Mouse (Mus musculus): ENCODE measurements around the gene Aplp1. TPM values are rescaled to one million over a fixed set of nuclear protein-coding genes. Genes with fewer than 3 reads are reported as not detected.

The Aplp1 gene
- polyA plus RNA-seq, 1 experiment from 2014 or later: 348 TPM

DNA sequence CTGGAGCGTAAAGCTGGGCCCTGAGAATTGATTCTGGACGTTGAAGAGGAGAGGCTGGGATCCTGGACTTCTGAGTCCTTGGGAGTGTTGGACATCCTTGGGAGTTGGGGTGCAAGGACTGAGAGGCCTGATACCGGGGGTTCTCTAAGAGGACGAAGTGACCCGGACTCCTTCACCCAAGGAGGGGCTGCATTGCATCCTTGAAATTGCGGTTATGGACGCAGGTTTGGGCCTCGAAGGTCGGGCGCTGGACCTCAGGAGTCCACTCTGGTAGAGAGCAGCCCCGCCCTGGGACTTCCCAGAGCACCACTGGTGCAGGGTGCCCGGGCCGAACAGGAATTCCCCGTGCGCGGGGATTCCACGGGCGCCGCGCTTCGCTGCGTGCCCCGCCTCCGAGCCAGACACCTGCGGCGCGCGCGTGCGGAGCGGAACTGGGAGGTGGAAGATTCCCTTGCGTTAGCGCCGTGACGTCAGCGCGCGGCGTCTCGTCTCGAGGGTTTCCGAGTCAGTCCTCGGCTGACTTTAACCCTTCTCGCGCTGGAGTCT lies 23.4 kb downstream of the Aplp1 start:
- ATAC-seq (ENCODE audit: low FRiP score): peak; percentile 82
- Histone ChIP-seq H3K4me2 (replicated peaks) (peak overlapping the region; percentile 95), H3K4me1 (peaks cover 17% of the 10 kb centered on the region), H3K9ac (peak overlapping the region; percentile 63), H3K27ac (no peak overlapping the region; the same call in 1 of the 2 replicates), H3K4me3 (peak overlapping the region; percentile 54), H3K36me3 (peaks cover 4% of the 10 kb centered on the region; the same call in 1 of the 2 replicates), H3K27me3 (peaks cover 10% of the 10 kb centered on the region), H3K9me3 (replicated peaks) (no peaks in the 10 kb centered on the region)
- WGBS: under 1% methylated on average over 45 of the region's 45 CpGs

DNA sequence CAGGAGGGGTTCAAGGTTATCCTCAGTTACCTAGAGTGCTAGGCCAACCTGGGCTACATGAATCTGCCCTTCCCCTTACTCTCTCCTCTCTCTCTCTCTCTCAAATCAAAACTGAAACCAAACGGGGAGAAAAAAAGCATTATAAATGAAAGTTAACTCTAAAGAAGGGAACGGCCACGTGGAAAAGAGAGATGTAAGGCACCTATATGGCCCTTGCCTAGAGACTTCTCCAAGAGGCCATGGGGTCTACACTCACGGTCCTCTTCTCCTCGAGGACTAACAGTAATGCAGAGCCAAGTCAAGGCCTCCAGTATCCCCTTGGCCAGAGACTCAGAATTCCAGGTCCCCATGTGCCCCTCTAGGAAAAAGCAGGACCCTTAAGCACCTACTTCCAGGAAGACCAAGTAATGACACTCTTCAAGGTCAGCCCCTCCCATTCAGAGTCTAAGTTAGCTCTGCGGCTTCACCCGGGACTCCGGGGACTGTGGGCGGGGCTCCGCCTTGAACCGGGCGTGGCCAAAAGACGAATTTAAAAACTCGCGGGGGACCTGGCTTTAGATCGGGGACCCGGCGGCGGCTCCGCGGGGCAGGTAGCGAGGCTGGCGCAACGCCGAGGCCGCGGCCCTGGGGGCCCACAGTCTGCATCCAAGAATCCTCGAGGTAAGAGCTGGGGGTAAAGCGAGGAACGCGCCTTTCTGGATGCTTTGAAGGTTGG lies 24.0 kb downstream of the Aplp1 start, which contains the start of gene Nfkbid:
Gene Nfkbid (plus strand): TSS at position 558 of the 715 bp plus-strand sequence.
- H3K9ac ChIP-seq: peak within 1 kb of the TSS; percentile 63
- H3K27ac ChIP-seq: no peak within 1 kb of the TSS; the same call in 1 of the 2 replicates
- ATAC-seq (ENCODE audit: low FRiP score): 0 out of 2 replicates have a peak, but pooled peaks have one; percentile 15
- H3K4me3 ChIP-seq: peak within 1 kb of the TSS; percentile 54
- peak within 1 kb of the TSS; percentile 95 for H3K4me2 ChIP-seq (replicated peaks)
- peaks cover 10% of the 10 kb centered on the region for H3K27me3 ChIP-seq
- WGBS: 9% methylated on average over 31 of the region's 31 CpGs
- no peaks in the 10 kb centered on the region; the same call in 1 of the 2 replicates for H3K36me3 ChIP-seq
- H3K4me1 ChIP-seq: peaks cover 17% of the 10 kb centered on the region
- H3K9me3 ChIP-seq (replicated peaks): no peaks in the 10 kb centered on the region

DNA sequence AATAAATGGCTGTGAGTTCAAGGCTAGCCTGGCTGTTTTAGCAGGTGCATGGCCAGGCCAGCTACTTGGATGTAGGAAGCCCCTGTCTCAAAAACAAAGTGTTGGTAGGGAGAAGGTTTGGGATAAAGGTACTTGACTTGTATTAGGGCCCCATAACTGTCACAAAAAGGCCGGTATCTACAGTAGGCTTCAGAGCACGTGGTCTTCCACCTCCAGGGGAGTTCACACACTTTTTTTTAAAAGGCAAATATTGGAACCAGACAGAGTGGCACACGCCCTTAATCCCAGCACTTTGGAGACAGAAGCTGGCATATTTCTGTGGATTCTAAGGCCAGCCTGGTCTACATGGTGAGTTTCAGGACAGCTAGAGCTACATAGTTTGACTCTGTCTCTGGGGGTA lies 24.7 kb downstream of the Aplp1 start:
- Histone ChIP-seq H3K27ac (no peak overlapping the region), H3K36me3 (no peaks in the 10 kb centered on the region; the same call in 1 of the 2 replicates), H3K9ac (no peak overlapping the region), H3K9me3 (replicated peaks) (no peaks in the 10 kb centered on the region), H3K4me3 (no peak overlapping the region), H3K4me2 (replicated peaks) (no peak overlapping the region), H3K4me1 (peaks cover 17% of the 10 kb centered on the region), H3K27me3 (peaks cover 10% of the 10 kb centered on the region)
- 88% methylated on average over 3 of the region's 3 CpGs for WGBS
- no peak for ATAC-seq (ENCODE audit: low FRiP score)

DNA sequence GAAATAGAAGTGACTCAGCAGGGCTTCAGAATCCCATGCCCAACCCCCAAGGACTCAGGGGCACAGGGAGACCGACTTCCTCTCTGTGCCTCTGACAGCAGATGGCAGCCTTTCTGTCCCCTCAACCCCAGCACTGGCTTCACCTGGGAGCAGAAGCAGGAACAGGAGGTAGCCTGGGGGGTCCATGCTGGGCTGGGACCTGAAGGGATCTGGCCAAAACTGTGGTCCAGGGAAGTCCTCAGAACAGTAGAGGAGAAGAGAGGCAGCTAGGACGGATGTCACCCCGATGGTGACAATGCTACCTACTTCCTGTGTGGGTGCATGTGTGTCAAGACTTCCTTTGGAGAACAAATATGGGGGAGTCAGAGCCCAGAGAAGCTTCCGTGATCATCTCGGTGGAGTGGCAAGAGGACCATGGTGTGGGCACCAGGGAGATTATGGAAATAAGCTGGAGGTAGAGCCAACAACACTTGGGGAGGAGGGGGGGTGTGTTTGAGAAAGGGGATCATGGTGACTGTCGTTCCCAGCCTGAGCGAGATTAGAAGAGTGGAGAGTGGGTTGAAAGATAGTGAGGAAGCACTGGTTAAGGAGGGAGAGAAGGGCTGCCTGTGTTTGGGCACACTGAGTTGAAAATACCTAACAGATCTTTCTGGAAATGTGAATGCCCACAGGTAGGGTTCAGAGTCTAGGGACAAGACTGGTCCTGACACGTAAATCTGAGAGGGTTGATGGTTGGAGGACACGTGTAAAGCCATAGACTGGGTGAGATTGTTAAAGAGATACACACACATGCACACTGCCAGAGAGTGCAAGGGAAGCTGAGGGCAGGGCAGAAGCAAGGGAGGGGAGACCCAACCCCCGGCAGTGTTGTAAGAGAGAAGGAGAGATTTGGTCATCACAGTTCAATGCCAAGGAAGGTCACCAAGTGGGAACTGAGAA lies 25.5 kb downstream of the Aplp1 start, which contains the start of gene Hcst:
Gene Hcst (minus strand): TSS at position 294 of the 939 bp plus-strand sequence.
- Histone ChIP-seq H3K4me2 (replicated peaks) (no peak within 1 kb of the TSS), H3K9ac (no peak within 1 kb of the TSS), H3K36me3 (no peaks in the 10 kb centered on the region), H3K4me3 (no peak within 1 kb of the TSS), H3K27me3 (peaks cover 10% of the 10 kb centered on the region), H3K4me1 (peaks cover 17% of the 10 kb centered on the region), H3K9me3 (replicated peaks) (no peaks in the 10 kb centered on the region), H3K27ac (no peak within 1 kb of the TSS)
- no peak for ATAC-seq (ENCODE audit: low FRiP score)
- WGBS: 72% methylated on average over 10 of the region's 10 CpGs

DNA sequence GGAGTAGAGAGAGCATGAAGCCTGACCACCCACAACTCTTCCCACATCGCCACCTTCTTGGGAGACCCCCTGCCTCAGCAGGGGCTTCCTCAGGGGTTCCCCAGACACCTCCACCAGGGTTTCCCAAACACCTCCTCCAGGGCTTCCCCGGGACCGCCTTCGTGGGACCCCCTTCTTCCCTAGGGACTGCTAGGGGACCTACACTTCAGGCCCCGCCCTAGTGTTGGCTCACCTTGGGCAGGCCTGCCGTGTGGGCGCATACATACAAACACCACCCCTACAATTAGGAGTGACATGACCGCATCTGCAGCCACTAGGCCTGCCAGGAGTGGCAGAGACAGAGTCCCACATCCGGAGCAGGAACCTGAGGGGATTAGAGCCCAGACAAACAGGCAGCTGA lies 27.5 kb downstream of the Aplp1 start:
- H3K4me3 ChIP-seq: no peak overlapping the region
- no peak for ATAC-seq (ENCODE audit: low FRiP score)

DNA sequence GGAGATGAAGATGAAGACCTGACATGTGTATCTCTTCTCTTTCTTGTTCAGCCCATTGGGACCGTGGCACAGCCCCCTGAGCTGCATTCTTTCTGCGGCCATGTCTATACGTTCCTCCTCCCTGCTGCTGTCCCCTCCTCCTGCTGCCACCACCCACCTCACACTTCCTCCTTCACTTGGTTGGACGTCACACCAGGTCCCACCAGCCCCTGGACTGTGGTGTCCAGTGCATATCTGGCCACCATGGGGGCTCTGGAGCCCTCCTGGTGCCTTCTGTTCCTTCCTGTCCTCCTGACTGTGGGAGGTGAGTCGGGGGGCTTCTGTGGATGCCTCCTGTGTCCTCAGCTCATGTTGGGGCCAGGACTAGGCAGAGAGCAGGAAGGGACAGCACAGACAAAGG lies 31.7 kb downstream of the Aplp1 start, which contains the start of gene Tyrobp:
Gene Tyrobp (plus strand): TSS at position 165 of the 400 bp plus-strand sequence.
- WGBS: 70% methylated on average over 5 of the region's 5 CpGs
- H3K27ac ChIP-seq: no peak within 1 kb of the TSS
- H3K27me3 ChIP-seq: peaks cover 6% of the 10 kb centered on the region; the same call in 1 of the 2 replicates
- no peak within 1 kb of the TSS for H3K4me3 ChIP-seq
- no peaks in the 10 kb centered on the region for H3K36me3 ChIP-seq
- no peak within 1 kb of the TSS for H3K9ac ChIP-seq
- H3K4me2 ChIP-seq (replicated peaks): no peak within 1 kb of the TSS
- H3K4me1 ChIP-seq: no peaks in the 10 kb centered on the region
- H3K9me3 ChIP-seq (replicated peaks): no peaks in the 10 kb centered on the region
- no peak for ATAC-seq (ENCODE audit: low FRiP score)

More for the DNA sequence above, 27.5 kb downstream of the Aplp1 start:
- Histone ChIP-seq H3K9me3 (replicated peaks) (no peaks in the 10 kb centered on the region), H3K36me3 (no peaks in the 10 kb centered on the region), H3K27ac (no peak overlapping the region), H3K4me2 (replicated peaks) (no peak overlapping the region), H3K27me3 (peaks cover 10% of the 10 kb centered on the region), H3K4me1 (peaks cover 11% of the 10 kb centered on the region), H3K9ac (no peak overlapping the region)
- 81% methylated on average over 9 of the region's 9 CpGs for WGBS

DNA sequence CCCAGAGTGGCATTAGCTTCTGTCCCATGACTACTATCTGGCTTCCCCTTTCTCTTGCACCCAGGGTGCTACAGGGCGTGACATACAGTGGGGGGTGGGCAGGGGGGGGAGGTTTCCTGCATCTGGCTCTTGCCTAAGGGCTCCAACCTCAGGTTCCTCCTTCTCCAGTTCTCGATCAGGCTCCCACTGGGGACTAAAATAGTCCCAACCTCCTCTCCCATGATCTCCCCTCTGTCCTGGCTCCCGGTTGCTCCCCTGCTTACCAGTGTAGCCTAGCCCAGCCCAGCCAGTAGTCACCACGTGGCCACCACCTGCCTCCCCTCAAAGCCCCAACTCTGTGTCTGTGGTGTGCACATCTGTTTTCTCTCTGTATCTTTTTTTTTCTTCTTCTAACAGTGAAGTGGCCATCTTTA lies 32.6 kb downstream of the Aplp1 start:
- Histone ChIP-seq H3K4me3 (no peak overlapping the region), H3K27me3 (peaks cover 6% of the 10 kb centered on the region; the same call in 1 of the 2 replicates), H3K36me3 (no peaks in the 10 kb centered on the region), H3K4me2 (replicated peaks) (no peak overlapping the region), H3K9ac (no peak overlapping the region), H3K27ac (no peak overlapping the region), H3K9me3 (replicated peaks) (no peaks in the 10 kb centered on the region), H3K4me1 (no peaks in the 10 kb centered on the region)
- ATAC-seq (ENCODE audit: low FRiP score): no peak
- 66% methylated on average over 4 of the region's 4 CpGs for WGBS

DNA sequence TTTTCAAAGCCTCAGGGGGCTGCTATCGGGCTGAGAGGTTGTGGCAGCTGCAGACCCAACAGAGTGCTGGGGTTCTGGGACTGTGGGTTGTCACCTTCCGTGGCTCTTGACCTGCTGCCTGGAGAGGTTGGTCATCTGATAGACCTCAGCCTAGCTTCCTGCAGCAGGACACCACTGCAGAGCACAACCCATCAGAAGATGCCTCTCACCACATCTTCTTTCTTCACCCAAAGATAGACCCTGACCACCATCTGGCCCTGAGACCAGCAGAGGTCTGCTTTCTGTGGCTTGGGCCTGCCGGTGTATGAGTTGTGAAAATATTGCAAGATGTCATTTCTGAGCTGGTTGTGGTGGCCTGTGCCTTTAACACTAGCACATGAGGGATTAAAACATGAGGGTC lies 34.3 kb downstream of the Aplp1 start:
- Histone ChIP-seq H3K9me3 (replicated peaks) (no peaks in the 10 kb centered on the region), H3K4me3 (no peak overlapping the region), H3K36me3 (no peaks in the 10 kb centered on the region), H3K9ac (no peak overlapping the region), H3K4me1 (no peaks in the 10 kb centered on the region), H3K27ac (no peak overlapping the region), H3K4me2 (replicated peaks) (no peak overlapping the region), H3K27me3 (peaks cover 6% of the 10 kb centered on the region; the same call in 1 of the 2 replicates)
- ATAC-seq (ENCODE audit: low FRiP score): no peak
- WGBS: 70% methylated on average over 3 of the region's 3 CpGs

DNA sequence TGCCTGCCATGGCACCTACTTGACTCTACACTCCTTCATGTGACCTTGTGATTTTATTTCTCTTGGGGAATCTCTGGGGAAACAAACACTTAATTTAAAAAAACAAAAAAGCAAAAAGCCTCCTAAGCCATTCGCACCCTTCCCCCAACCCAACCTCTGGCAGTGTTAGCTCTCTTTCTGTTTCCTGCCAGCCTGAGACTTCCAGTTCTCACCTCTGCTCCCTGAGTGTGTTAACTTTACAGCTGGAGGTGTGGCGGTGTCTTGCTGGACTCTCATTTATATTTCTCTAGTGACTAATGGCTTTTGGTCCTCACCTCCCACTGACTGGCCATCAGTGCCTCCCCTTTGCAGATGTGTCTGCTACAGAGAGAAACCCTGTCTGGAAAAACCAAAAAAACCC lies 35.5 kb downstream of the Aplp1 start:
- ATAC-seq (ENCODE audit: low FRiP score): no peak
- no peak overlapping the region for H3K4me3 ChIP-seq
- H3K27me3 ChIP-seq: peaks cover 6% of the 10 kb centered on the region; the same call in 1 of the 2 replicates
- no peak overlapping the region for H3K4me2 ChIP-seq (replicated peaks)
- 74% methylated on average over 2 of the region's 2 CpGs for WGBS
- no peaks in the 10 kb centered on the region for H3K9me3 ChIP-seq (replicated peaks)
- H3K27ac ChIP-seq: no peak overlapping the region
- no peak overlapping the region for H3K9ac ChIP-seq
- no peaks in the 10 kb centered on the region for H3K4me1 ChIP-seq
- no peaks in the 10 kb centered on the region for H3K36me3 ChIP-seq

DNA sequence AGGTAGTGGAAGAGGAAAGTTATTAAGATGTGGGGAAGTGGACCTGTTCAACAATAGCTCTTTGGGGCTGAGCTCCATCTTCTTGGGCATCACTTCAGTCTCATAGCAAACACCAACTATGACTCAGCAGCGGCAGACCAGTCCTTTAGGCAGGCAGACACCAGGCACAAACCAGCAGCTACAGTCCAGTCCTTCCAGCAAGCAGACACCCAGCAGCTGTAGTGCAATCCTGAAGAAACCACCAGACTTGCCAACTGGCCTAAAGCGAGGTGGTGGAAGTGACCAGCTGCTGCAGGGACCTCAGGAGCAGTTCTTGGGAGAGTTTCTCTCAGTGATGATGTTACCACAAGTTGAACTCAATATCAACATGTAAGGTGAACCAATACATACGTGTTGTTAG lies 36.7 kb downstream of the Aplp1 start:
- Histone ChIP-seq H3K4me3 (no peak overlapping the region), H3K27me3 (peaks cover 6% of the 10 kb centered on the region; the same call in 1 of the 2 replicates), H3K4me2 (replicated peaks) (no peak overlapping the region), H3K4me1 (no peaks in the 10 kb centered on the region), H3K27ac (no peak overlapping the region), H3K9ac (no peak overlapping the region), H3K9me3 (replicated peaks) (no peaks in the 10 kb centered on the region), H3K36me3 (no peaks in the 10 kb centered on the region)
- no peak for ATAC-seq (ENCODE audit: low FRiP score)
- 88% methylated on average over 3 of the region's 3 CpGs for WGBS

DNA sequence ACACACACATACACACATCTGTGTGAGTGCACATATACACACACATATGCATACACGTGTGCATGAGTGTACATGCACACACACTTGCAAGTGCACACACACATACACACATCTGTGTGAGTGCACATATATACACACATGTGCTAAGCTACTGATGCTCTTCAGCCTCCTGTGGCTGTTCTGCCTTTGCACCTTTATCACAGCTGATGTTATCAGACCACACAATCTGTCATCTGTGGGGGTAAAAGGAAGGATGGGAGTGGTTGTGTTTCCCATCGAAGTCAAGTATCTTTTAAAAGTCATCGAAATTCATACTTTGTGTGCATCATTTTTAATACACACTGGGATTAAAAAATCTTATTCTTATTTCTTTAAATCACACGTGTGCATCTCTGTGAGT lies 43.0 kb downstream of the Aplp1 start:
- ATAC-seq (ENCODE audit: low FRiP score): no peak
- Histone ChIP-seq H3K36me3 (no peaks in the 10 kb centered on the region), H3K4me1 (peaks cover 5% of the 10 kb centered on the region), H3K9me3 (replicated peaks) (no peaks in the 10 kb centered on the region), H3K4me2 (replicated peaks) (no peak overlapping the region), H3K4me3 (no peak overlapping the region), H3K9ac (no peak overlapping the region), H3K27ac (no peak overlapping the region), H3K27me3 (0 out of 2 replicates have a peak, but pooled peaks cover 3% of the 10 kb centered on the region)
- 75% methylated on average over 4 of the region's 4 CpGs for WGBS

DNA sequence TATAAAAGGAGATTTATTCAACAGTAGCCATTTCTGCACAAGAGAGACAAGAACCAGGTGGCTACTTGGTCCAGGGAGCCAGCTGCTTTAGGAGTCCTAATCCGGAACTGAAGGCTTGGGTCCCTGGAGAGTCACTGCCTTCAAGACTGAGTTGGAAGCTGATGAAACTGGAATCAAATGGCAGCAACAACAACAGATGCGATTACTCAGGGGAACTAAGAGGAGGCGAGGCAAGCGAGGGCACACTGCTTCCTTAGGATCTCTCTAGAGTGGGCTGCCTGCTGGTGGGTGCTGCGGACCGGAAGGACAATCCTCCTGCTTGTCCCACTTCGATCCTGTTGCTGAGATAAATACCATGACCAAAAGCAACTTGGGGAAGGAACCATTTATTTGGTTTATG lies 45.7 kb downstream of the Aplp1 start:
- Histone ChIP-seq H3K27me3 (0 out of 2 replicates have a peak, but pooled peaks cover 3% of the 10 kb centered on the region), H3K4me2 (replicated peaks) (no peak overlapping the region)

More for the DNA sequence above, 45.7 kb downstream of the Aplp1 start:
- Histone ChIP-seq H3K9ac (no peak overlapping the region), H3K4me3 (no peak overlapping the region), H3K27ac (no peak overlapping the region), H3K36me3 (no peaks in the 10 kb centered on the region), H3K4me1 (peaks cover 5% of the 10 kb centered on the region), H3K9me3 (replicated peaks) (no peaks in the 10 kb centered on the region)
- WGBS: 43% methylated on average over 7 of the region's 7 CpGs
- ATAC-seq (ENCODE audit: low FRiP score): no peak
